Mouse (Mus musculus) embryo, embryonic 11 days (tissue): ENCODE measurements at regions not wholly inside any gene's neighbourhood (a gene's known extent, or its start where the extent isn't known, plus 50 kb on each side); places are given as distances from the start of the nearest gene placed in this dataset.
A peak's percentile ranks its signal among the peaks of the same experiment; 100 is the strongest.

ENCODE experiments used
- DNase-seq: peaks from one replicate; pipeline ENCODE4 v3.0.0-alpha.2; 2015

- no peak for DNase-seq
Observed at GRCm38 (mm10) chr6:111621684-111622480, 651.7 kb upstream of the Lmcd1 start.

- peak; percentile 6 for DNase-seq
Observed at GRCm38 (mm10) chr6:111622481-111623139, 650.9 kb upstream of the Lmcd1 start.

- no peak for DNase-seq
Observed at GRCm38 (mm10) chr6:111623140-111623497, 650.4 kb upstream of the Lmcd1 start.

- DNase-seq: no peak
Observed at GRCm38 (mm10) chr6:111625501-111625900, 648.1 kb upstream of the Lmcd1 start.

- DNase-seq: no peak
Observed at GRCm38 (mm10) chr6:111652736-111653135, 620.8 kb upstream of the Lmcd1 start.

- DNase-seq: no peak
Observed at GRCm38 (mm10) chr6:111659957-111660356, 613.6 kb upstream of the Lmcd1 start.

GRCm38 (mm10) chr6:111664603-111665002 lies 609.0 kb upstream of the Lmcd1 start:
- DNase-seq: no peak

GRCm38 (mm10) chr6:111684911-111685310 lies 588.6 kb upstream of the Lmcd1 start:
- no peak for DNase-seq

- no peak for DNase-seq
Observed at GRCm38 (mm10) chr6:111702864-111703263, 570.7 kb upstream of the Lmcd1 start.

- no peak for DNase-seq
Observed at GRCm38 (mm10) chr6:111708277-111708676, 565.3 kb upstream of the Lmcd1 start.

- DNase-seq: no peak
Observed at GRCm38 (mm10) chr6:111725969-111726368, 547.6 kb upstream of the Lmcd1 start.

GRCm38 (mm10) chr6:111730381-111730780 lies 543.2 kb upstream of the Lmcd1 start:
- no peak for DNase-seq

- DNase-seq: no peak
Observed at GRCm38 (mm10) chr6:111733926-111734325, 539.6 kb upstream of the Lmcd1 start.

GRCm38 (mm10) chr6:111738983-111739382 lies 534.6 kb upstream of the Lmcd1 start:
- no peak for DNase-seq

- DNase-seq: peak; percentile 2
Observed at GRCm38 (mm10) chr6:111781710-111782481, 491.7 kb upstream of the Lmcd1 start.

- no peak for DNase-seq
Observed at GRCm38 (mm10) chr6:111808611-111809010, 464.9 kb upstream of the Lmcd1 start.

GRCm38 (mm10) chr6:111813982-111814603 lies 459.5 kb upstream of the Lmcd1 start:
- DNase-seq: peak; percentile 1

- DNase-seq: no peak
Observed at GRCm38 (mm10) chr6:111815150-111815549, 458.4 kb upstream of the Lmcd1 start.

- DNase-seq: no peak
Observed at GRCm38 (mm10) chr6:111820265-111820664, 453.3 kb upstream of the Lmcd1 start.

GRCm38 (mm10) chr6:111844321-111844835 lies 429.2 kb upstream of the Lmcd1 start:
- no peak for DNase-seq

GRCm38 (mm10) chr6:111866101-111866598 lies 407.4 kb upstream of the Lmcd1 start:
- DNase-seq: no peak

- DNase-seq: no peak
Observed at GRCm38 (mm10) chr6:111882557-111882956, 391.0 kb upstream of the Lmcd1 start.

- DNase-seq: peak; percentile 2
Observed at GRCm38 (mm10) chr6:111883946-111884345, 389.6 kb upstream of the Lmcd1 start.
